ENCODE assay signal across 8 mouse cellular contexts in the genomic region with DNA sequence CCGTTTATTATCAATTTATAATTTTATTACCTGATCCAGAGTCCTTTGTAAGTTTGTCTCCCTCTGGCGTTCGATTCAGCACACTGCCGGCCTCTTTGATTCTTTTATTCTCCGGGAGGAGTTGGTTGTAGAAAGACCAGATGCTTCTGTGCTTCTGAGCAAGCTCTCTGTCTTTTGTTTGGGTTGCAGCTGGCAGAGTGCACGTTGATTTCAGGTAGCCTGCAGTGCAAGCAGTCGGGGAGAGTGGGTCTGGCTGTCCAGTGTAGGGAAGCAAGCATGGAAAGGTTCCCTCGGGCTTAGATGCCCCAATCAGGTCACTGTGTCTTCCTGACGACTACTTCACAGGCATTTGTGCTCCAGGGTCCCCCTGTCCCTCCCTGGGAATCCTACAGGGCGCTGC. TPM values are rescaled to one million over a fixed set of nuclear protein-coding genes. Genes with fewer than 3 reads are reported as not detected.
DNase-seq lines count a peak whose midpoint lies in the region; ATAC-seq lines count a peak whose summit lies in the region.

No protein-coding gene starts in this region.

- peak; percentile 12 for DNase-seq in adrenal gland, postnatal 14 days
- DNase-seq in adrenal gland, adult 8-10 months, result no peak
- DNase-seq in left cerebral cortex, postnatal 25 days (ENCODE audit: low spot score in 2 of 2), result peak; percentile 36 to 38
- no peak for DNase-seq in left cerebral cortex, postnatal 36 days (ENCODE audit: low spot score in 2 of 2)
- peak; percentile 90 for DNase-seq in midbrain, embryonic 11.5 days (ENCODE audit: low spot score, missing footprints)
- DNase-seq in spleen, postnatal 14 days (ENCODE audit: low spot score in 2 of 2), result no peak
- no peak for DNase-seq in ovary, postnatal 10 days (ENCODE audit: low spot score)

- no peak overlapping the region for H3K27ac ChIP-seq in forebrain, embryonic 15.5 days (replicated peaks)
- no peak overlapping the region for H3K27ac ChIP-seq in midbrain, embryonic 11.5 days (ENCODE audit: low read depth, low read length)

- H3K9me3 ChIP-seq in forebrain, embryonic 15.5 days, result no peaks in the 10 kb centered on the region
- H3K9me3 ChIP-seq in midbrain, embryonic 11.5 days (ENCODE audit: control insufficient read depth, low read length), result no peaks in the 10 kb centered on the region

- H3K9ac ChIP-seq in forebrain, embryonic 15.5 days (replicated peaks), result no peak overlapping the region
- no peak overlapping the region for H3K9ac ChIP-seq in midbrain, embryonic 11.5 days (ENCODE audit: low read length)

- intact Hi-C loops in left cerebral cortex, postnatal 25 days (cut with DNase I), result no loop called here
- intact Hi-C loops in left cerebral cortex, postnatal 36 days (cut with DNase I), result no loop called here

- WGBS in forebrain, embryonic 15.5 days, result 28% methylated on average over 10 of the region's 10 CpGs
- WGBS in midbrain, embryonic 11.5 days, result 44% methylated on average over 10 of the region's 10 CpGs

- H3K4me1 ChIP-seq in forebrain, embryonic 15.5 days, result peaks cover 4% of the 10 kb centered on the region; the same call in 1 of the 2 replicates
- H3K4me1 ChIP-seq in midbrain, embryonic 11.5 days (ENCODE audit: control insufficient read depth, insufficient read depth, low read length), result no peaks in the 10 kb centered on the region

- no peaks in the 10 kb centered on the region for H3K36me3 ChIP-seq in forebrain, embryonic 15.5 days
- no peaks in the 10 kb centered on the region for H3K36me3 ChIP-seq in midbrain, embryonic 11.5 days (ENCODE audit: control insufficient read depth, insufficient read depth, low read length)

- no peak overlapping the region for H3K4me3 ChIP-seq in forebrain, embryonic 15.5 days
- no peak overlapping the region for H3K4me3 ChIP-seq in midbrain, embryonic 11.5 days (ENCODE audit: low read depth, low read length)

- H3K4me2 ChIP-seq in forebrain, embryonic 15.5 days (replicated peaks), result no peak overlapping the region
- no peak overlapping the region for H3K4me2 ChIP-seq in midbrain, embryonic 11.5 days

- ATAC-seq in forebrain, embryonic 15.5 days (replicated peaks), result 0 out of 2 replicates have a peak, but pooled peaks have one; percentile 26
- ATAC-seq in midbrain, embryonic 11.5 days (ENCODE audit: low FRiP score), result peak; percentile 14; the same call in 1 of the 2 replicates

- H3K27me3 ChIP-seq in forebrain, embryonic 15.5 days, result no peaks in the 10 kb centered on the region
- H3K27me3 ChIP-seq in midbrain, embryonic 11.5 days (ENCODE audit: control insufficient read depth, insufficient read depth, low read length), result no peaks in the 10 kb centered on the region

RNA-seq across cellular contexts. Expression of gene Adck1, which starts 16.5 kb away (rescaled TPM):
- 21.8 and 25.1 TPM in 2 replicates for total RNA-seq in adrenal gland, postnatal 14 days (2021)
- 10 to 100 TPM; 24.3 to 26.0 (median 25.0) TPM for total RNA-seq in adrenal gland, adult 8-10 months (2022)
- 10 to 100 TPM; 28.6 to 32.9 TPM for total RNA-seq in left cerebral cortex, postnatal 25 days (2021)
- total RNA-seq in left cerebral cortex, postnatal 36 days (2021), result 10 to 100 TPM; 31.5 to 33.4 TPM
- polyA plus RNA-seq in forebrain, embryonic 15.5 days (2015; fragmentation: Nextera tagmentation; extraction: Ambion mirVana), result 33.3 and 35.1 TPM in 2 replicates
- polyA plus RNA-seq in midbrain, embryonic 11.5 days (2014; fragmentation: Nextera tagmentation; extraction: Ambion mirVana), result 12.7 TPM in 2 replicates

RNA-seq across cellular contexts. Expression of gene Gm5039, which starts 53.0 kb away (rescaled TPM):
- not detected in 2 replicates for total RNA-seq in adrenal gland, postnatal 14 days (2021)
- total RNA-seq in adrenal gland, adult 8-10 months (2022), result not detected
- not detected for total RNA-seq in left cerebral cortex, postnatal 25 days (2021)
- total RNA-seq in left cerebral cortex, postnatal 36 days (2021), result not detected
- not detected in 2 replicates for polyA plus RNA-seq in forebrain, embryonic 15.5 days (2015; fragmentation: Nextera tagmentation; extraction: Ambion mirVana)
- polyA plus RNA-seq in midbrain, embryonic 11.5 days (2014; fragmentation: Nextera tagmentation; extraction: Ambion mirVana), result not detected in 2 replicates

Comparison
In these comparisons a context has a peak if more than half of its experiments do, and no peak if none do; other contexts are left out.
1. DNase-seq: peak in adrenal gland, postnatal 14 days (single experiment), left cerebral cortex, postnatal 25 days (2 of 2) and midbrain, embryonic 11.5 days (single experiment); none in adrenal gland, adult 8-10 months (single experiment), left cerebral cortex, postnatal 36 days (0 of 2), spleen, postnatal 14 days (0 of 2) and ovary, postnatal 10 days (single experiment).